Mouse (Mus musculus) olfactory bulb, adult 2 months (tissue): ENCODE results near the gene Rnft2. TPM values are rescaled to one million over a fixed set of nuclear protein-coding genes. Genes with fewer than 3 reads are reported as not detected.

Experiments used
- H3K27ac ChIP-seq: fragments of 200-500 bp; 2 replicates; pipeline ENCODE4 v1.5.1; 2012; ENCODE audit warnings: low read depth, low read length; ENCODE audit not compliant: insufficient read depth
- H3K4me1 ChIP-seq: fragments of 200-500 bp; 2 replicates; pipeline ENCODE4 v1.6.1; 2012; ENCODE audit warnings: low read length; ENCODE audit not compliant: control insufficient read depth, insufficient read depth
- H3K4me3 ChIP-seq: fragments of 200-500 bp; 2 replicates; pipeline ENCODE4 v1.5.1; 2012; ENCODE audit warnings: mild to moderate bottlenecking, low read depth, low read length, moderate library complexity; ENCODE audit not compliant: insufficient read depth
- CTCF ChIP-seq: fragments of 200-500 bp; IDR thresholded peaks from 2 replicates; pipeline ENCODE4 v1.5.1; 2012; ENCODE audit warnings: low read depth, mild to moderate bottlenecking, low read length, moderate library complexity; ENCODE audit not compliant: insufficient read depth
- POLR2A ChIP-seq: fragments of 200-500 bp; IDR thresholded peaks from 2 replicates; pipeline ENCODE4 v1.6.1; 2012; ENCODE audit warnings: mild to moderate bottlenecking, low read depth, low read length, moderate library complexity; ENCODE audit not compliant: insufficient read depth
- WGBS: fragments of 180-500 bp; shearing (Covaris S2); methylation state at CpG from one replicate; pipeline ENCODE4 v1.1.7; 2018; 5-methylcytosine and 5-hydroxymethylcytosine counted together
- polyA plus RNA-seq: library from polyadenylated mRNA; stranded (reverse); fragments of >200 nt; gene quantifications from 2 replicates; pipeline ENCODE4 v1.2.4, GENCODE M21; 2012; ENCODE audit warnings: low replicate concordance; ENCODE audit not compliant: missing spikeins, insufficient read depth, insufficient read length

Rnft2 gene
- polyA plus RNA-seq, 1 experiment = not detected

- H3K4me3 ChIP-seq = no peak overlapping the region
- WGBS = 59% methylated on average over 3 of the region's 3 CpGs
- no peak for TF ChIP-seq POLR2A
- TF ChIP-seq CTCF = no peak
- no peak overlapping the region for H3K27ac ChIP-seq
- peaks cover 29% of the 10 kb centered on the region for H3K4me1 ChIP-seq
Measured at GRCm38 (mm10) chr5:118149711-118150110, 95.2 kb downstream of the Rnft2 start.

GRCm38 (mm10) chr5:118147264-118147663 lies 97.7 kb downstream of the Rnft2 start:
- Histone ChIP-seq H3K4me1 (peaks cover 25% of the 10 kb centered on the region), H3K27ac (no peak overlapping the region), H3K4me3 (no peak overlapping the region)
- TF ChIP-seq CTCF (no peak), POLR2A (no peak)
- WGBS = 79% methylated on average over 10 of the region's 10 CpGs

- 40% methylated on average over 15 of the region's 15 CpGs for WGBS
- peaks cover 24% of the 10 kb centered on the region for H3K4me1 ChIP-seq
- TF ChIP-seq CTCF = no peak
- no peak for TF ChIP-seq POLR2A
- H3K4me3 ChIP-seq = no peak overlapping the region
- H3K27ac ChIP-seq = no peak overlapping the region
Measured at GRCm38 (mm10) chr5:118145999-118146679, 98.8 kb downstream of the Rnft2 start.

- 80% methylated on average over 3 of the region's 3 CpGs for WGBS
- H3K4me3 ChIP-seq = no peak overlapping the region
- H3K4me1 ChIP-seq = peaks cover 24% of the 10 kb centered on the region
- H3K27ac ChIP-seq = no peak overlapping the region
- no peak for TF ChIP-seq CTCF
- no peak for TF ChIP-seq POLR2A
Measured at GRCm38 (mm10) chr5:118145458-118145857, 99.5 kb downstream of the Rnft2 start.

- no peak overlapping the region for H3K27ac ChIP-seq
- H3K4me3 ChIP-seq = no peak overlapping the region
- WGBS = 74% methylated on average over 6 of the region's 6 CpGs
- H3K4me1 ChIP-seq = peaks cover 24% of the 10 kb centered on the region
- TF ChIP-seq POLR2A = no peak
- no peak for TF ChIP-seq CTCF
Measured at GRCm38 (mm10) chr5:118144770-118145169, 100.1 kb downstream of the Rnft2 start.

- peaks cover 23% of the 10 kb centered on the region for H3K4me1 ChIP-seq
- TF ChIP-seq CTCF (no peak), POLR2A (no peak)
- 77% methylated on average over 4 of the region's 4 CpGs for WGBS
- no peak overlapping the region for H3K27ac ChIP-seq
- no peak overlapping the region for H3K4me3 ChIP-seq
Measured at GRCm38 (mm10) chr5:118144327-118144726, 100.6 kb downstream of the Rnft2 start.

GRCm38 (mm10) chr5:118143211-118144026 lies 101.5 kb downstream of the Rnft2 start:
- Histone ChIP-seq H3K27ac (no peak overlapping the region), H3K4me3 (no peak overlapping the region), H3K4me1 (peaks cover 21% of the 10 kb centered on the region)
- no peak for TF ChIP-seq POLR2A
- TF ChIP-seq CTCF = no peak
- 69% methylated on average over 12 of the region's 12 CpGs for WGBS

- Histone ChIP-seq H3K27ac (no peak overlapping the region), H3K4me1 (peaks cover 21% of the 10 kb centered on the region), H3K4me3 (no peak overlapping the region)
- 87% methylated on average over 8 of the region's 8 CpGs for WGBS
- no peak for TF ChIP-seq POLR2A
- TF ChIP-seq CTCF = no peak
Measured at GRCm38 (mm10) chr5:118142471-118142870, 102.4 kb downstream of the Rnft2 start.

Other genes with a start within 250 kb of the Rnft2 start
- gene Tesc, start 217.4 kb downstream of the Rnft2 start, polyA plus RNA-seq = not detected in 2 replicates
- not detected in 2 replicates for gene Fbxw8, start 89.7 kb downstream of the Rnft2 start, polyA plus RNA-seq
- gene Hrk, start 80.5 kb downstream of the Rnft2 start, polyA plus RNA-seq = not detected in 2 replicates
- not detected in 2 replicates for gene 2410131K14Rik, start 111 bp upstream of the Rnft2 start, polyA plus RNA-seq